Mouse (Mus musculus) fibroblast of lung, adult 2 months (primary cell): Measurements from ENCODE around the gene Cilp.
"Not testable (repeated sequence)": the region's sequence is repeated elsewhere in the genome, so short reads cannot be mapped to it uniquely, and the experiment has no call there.

Experiments used
- DNase-seq: peaks from one replicate; pipeline ENCODE4 v3.0.0-alpha.2; 2011; ENCODE audit warnings: low read depth

The Cilp gene

DNA sequence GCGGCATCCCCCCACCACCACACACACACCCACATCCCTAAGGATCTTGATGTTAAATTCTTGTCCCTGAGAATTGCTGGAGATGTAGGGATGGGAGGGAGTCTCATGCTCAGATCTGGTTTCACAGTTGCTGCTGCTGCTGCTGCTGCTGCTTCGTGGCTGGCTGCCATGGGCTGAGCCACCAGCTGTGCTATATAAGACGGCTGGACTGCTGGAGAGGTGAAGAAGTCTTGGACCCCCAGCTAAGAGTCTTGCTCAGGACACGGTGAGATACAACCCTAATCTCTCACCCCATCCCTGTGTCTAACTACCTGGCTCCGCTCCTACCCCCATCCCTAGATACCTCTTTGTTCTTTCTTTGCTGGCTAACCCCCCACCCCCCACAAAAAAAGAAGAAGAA lies at the start of gene Cilp:
Gene Cilp, plus strand, starts transcription at position 222 of the 400 bp plus-strand sequence.
- no peak for DNase-seq

DNA sequence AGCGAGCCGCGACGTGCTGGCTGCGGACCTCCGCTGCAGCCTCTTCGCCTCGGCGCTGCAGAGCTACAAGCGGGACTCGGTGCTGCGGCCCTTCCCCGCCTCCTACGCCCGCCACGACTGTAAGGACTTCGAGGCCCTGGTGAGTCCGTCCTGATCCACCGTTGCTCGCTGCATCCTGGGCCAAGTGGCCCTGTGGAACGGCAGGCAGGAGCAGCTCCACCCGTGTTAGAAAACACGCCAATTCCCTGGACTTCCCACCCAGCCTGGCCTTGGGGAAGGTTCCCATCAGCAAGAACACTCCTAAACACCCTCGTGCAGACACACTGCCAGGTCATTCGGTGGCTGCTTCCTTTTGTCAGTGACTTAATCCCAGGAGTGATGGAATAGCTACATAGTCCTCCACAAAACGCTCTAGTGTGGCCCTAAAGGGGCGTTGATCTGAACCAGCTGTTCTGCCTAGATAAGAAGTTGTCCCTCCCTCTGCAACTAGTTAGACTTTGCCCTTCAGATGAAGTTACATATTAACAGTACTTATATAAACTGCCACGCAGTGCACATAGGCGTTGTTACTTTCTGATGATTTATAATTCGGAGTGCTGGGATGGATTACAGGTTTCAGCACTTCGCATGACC lies 49.4 kb upstream of the Cilp start:
- no peak for DNase-seq

DNA sequence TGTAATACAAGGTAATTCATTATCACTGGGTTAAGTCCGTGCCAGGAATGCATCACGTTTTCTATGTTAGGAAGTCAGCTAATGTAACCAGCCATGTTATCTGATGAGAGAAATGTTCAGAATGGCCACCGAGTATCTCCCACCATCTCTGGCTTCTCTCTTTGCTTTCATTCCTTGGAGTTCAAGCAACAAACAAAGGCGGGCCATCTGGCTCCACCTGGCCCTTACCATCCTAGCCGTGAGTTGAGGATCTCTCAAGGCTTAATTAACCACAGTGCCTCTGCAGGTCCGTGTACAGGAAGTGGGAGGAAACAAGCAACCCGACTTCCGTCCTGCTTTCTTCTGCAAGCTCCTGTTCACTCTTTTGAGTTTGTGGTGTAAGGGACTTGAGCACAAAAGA lies 48.0 kb upstream of the Cilp start:
- no peak for DNase-seq

DNA sequence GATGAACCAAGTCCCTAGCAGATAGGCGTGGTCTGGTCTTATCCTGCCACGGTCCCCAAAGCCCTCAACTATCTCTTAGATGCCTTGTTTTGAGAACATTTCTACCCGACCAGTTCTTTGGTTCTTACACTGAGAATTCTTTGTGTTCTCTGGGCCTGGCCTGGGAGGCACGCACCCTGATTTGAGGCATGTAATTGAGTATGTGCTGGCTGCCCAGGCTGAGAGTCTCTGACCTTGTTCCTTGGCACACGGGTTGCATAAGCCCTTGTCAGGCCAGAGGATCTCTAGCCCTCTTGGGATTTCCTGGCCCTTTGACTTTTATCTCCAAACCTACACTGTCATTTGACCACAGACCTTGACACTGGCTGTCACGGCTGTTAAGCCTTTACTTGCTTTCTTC lies 47.3 kb upstream of the Cilp start:
- DNase-seq, result no peak

DNA sequence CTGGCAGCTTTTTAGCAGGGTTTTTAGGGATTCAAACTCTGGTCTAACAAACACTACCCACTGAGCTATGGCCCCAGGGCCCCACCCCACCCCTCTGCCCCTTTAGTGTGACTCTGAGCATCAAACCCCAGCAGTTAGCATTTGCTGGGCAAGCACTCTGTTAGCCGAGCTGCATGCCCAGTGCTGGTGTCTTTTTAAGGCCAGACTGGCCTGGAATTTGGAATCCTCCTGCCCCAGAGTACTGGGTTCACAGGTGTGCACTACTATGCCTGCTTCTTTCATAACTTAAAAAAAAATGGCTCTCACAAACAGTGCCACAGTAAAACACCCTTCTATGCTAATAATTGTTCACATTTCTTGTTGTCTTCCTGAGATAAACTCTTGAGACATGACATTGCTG lies 46.1 kb upstream of the Cilp start:
- no peak for DNase-seq

DNA sequence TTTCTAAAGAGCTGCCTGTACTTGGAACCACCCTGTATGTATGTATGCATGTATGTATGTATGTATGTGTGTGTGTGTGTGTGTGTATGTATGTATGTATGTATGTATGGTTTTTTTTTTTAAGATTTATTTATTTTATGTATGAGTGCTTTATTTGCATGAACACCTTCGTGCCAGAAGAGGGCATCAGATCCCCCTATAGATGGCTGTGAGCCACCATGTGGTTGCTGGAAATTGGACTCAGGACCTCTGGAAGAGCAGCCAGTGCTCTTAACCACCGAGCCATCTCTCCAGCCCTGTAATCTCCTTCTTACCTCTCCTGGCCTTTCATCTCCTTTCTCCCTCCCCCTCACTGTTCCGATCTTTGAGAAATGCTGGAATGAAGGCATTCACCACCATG lies 44.6 kb upstream of the Cilp start:
- not testable (repeated sequence) for DNase-seq

DNA sequence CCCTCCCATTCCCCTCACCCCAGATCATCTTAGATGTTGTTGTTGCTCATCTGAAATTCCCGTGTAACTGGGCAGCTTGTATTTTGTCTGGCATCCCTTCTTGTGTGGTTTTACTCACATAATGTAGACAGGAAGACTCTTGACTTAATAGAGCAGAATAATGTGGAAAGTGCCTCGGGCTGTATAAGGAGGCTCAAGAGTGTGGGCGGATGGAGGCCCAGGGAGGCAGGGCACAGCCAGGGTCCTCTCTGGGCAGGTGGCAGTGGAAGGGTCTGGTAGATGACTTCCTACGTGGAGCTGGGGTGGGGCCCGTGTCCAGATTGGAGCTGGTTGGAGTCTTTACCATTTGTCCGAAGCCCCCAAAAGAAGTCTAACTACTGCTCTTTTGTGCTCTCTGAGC lies 41.1 kb upstream of the Cilp start:
- no peak for DNase-seq

DNA sequence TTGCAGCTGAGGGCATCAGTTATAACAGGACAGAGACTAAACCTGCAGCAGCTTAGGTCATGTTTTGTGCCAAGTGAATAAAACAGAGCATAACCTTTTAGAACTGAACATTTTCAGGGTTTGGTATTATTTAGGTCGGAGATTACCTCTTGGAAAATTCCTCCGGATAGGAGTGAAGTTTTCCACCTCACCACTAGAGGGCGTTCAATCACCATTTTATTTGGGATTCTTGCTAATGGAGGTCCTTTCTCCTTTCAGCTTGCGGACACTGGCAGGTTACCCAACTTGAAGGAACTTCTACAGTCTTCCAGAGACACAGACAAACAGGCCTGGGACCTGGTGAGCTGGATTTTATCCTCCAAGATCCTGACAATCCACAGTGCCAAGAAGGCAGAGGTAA lies 39.2 kb upstream of the Cilp start:
- no peak for DNase-seq

DNA sequence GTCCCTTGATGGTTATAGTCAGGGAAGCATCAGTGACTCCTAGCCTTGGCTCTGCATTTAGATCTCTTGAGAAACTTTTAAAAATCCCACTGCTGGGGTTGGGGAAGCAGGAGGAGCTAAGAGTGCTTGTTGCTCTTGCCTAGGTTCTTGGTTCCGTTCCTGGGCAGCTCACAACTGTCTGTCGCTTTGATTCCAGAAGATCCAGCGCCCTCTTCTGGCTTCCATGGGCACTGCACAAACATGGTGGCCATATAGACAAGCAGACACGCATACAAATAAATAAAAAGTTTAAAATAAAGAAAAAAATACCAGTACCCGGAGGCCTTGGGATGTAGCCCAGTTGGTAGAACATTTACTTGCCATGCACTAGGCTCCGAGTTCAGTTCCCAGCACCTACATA lies 34.7 kb upstream of the Cilp start:
- DNase-seq, result no peak

DNA sequence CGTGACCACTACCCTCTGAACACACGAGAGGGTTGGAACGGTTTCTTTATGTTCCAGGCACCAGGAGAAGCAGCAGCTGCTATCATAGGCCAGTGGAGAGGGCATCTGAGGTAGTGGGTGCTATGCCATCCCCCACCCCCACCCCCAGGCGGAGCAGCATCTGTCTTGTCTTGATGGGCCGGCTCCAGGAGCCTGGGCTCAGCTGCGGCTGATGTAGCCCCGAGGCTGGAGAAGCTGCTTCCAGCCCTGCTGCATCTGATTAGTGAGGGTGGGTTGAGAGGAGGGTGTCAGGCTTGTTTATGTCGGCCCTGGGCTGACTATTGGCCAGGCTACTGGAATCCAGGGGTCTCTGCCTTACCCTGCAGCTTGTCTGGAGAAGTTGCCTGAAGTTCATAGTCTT lies 33.7 kb upstream of the Cilp start:
- no peak for DNase-seq

DNA sequence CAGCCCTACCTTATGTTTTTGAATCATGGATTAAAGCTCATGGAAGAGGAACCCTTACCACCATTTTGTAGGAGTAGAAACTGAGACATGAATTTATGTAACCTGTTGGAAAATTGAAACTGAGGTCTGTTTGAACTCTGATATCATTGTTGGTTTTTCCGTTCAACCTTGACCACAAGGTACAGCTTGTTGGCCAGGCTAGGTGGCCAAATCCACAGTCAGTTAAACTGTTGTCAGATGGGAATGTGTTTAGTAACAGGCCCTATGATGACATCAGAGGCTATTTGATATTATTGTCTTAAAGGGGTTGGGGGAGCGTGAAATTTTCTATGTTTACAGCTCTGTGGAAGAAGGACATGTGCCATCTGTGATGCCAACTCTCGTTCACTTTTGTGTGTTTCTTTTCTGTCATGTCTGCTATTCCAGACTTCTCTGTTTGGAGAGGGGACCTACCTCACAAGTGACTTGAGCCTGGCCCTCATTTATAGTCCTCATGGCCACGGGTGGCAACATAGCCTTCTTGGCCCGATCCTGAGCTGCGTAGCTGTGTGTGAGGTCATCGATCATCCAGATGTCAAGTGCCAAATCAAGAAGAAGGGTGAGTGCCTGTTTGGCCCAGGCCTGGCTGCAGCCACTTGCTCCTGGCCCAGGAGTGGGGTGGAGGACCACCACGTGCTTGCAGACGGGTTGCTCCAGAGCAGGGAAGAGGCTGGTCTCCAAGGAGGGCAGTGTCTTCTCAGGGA lies 31.6 kb upstream of the Cilp start:
- no peak for DNase-seq

DNA sequence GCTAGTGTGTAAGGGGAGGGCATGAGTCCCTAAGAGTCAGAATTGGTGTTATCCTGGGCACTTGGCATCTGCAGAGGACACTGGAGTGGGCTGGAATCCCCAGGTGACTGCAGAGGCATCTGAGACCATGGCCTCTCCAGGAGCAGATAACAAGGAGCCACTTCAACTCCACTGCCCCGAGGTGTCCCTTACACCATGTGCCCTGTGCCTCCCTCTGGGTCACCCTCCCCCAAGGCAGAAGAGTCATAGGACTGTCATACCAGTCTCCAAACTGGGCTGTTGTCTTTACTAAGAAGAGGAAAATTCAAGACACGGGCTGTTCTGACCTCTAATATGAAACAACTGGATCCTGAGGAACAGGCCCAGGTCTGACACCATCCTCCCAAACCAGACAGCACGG lies 30.2 kb upstream of the Cilp start:
- no peak for DNase-seq

DNA sequence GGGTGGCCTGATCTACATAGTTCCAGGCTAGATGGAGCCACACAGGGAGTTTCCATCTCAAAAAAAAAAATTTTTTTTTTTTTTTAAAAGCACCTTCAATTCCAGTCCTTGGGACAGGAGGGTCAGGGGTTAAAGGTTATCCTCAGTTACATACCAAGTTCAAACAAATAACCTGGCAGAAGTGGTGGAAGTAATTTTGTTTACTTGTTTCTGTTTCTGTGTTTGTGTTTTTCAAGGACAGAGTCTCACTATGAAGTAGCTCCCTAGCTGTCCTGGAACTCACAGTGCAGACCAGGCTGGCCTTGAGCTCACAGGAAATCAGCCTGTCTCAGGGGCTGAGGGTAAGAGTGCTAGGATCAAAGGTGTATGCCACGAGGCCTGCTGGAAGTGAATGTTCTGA lies 29.4 kb upstream of the Cilp start:
- no peak for DNase-seq

DNA sequence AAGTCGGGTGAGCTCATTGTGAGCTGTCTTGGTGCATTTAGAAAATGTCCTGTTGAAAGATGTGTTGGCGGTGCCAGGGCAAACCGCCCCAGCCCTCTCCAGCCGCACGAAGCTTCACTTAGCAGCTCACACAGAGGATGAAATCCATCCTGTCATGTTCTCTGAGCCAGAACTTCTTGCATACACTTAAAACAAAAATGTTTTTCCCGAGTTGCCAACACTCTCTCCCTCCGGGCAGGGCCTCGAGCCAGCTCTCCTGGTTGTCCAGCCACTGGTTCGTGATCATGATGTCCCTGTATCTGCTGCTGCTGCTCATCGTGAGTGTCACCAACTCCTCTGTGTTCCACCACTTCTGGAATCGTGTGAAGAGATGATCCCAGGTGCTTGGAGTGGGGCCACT lies 27.4 kb upstream of the Cilp start:
- DNase-seq, result no peak

DNA sequence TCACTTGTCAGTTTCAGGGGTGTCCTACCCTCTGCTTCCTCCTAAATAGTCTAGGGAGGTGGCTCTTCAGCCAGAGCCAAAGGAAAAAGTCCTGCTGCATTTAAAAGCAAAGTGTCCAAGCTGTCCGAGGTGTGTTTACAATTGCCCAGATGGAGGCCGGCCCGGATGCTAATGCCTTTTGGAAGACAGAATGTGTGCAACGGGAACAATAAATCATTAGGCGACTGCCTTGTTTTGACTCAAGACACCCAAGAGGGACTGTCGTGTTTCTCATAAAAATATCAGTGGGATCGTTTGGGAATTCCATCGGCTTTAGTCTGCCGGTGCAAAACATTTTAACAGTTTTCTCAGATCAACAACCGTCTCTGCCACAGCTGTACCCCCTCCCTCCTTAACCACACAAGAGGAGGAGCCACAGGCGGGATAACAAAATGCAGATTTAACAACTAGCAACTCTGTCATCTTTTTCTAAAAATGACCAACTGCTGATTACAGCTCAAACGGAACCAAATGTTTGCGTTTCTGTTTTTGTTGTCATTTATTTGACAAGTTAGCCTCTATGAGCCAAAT lies 26.7 kb upstream of the Cilp start:
- DNase-seq, result no peak

DNA sequence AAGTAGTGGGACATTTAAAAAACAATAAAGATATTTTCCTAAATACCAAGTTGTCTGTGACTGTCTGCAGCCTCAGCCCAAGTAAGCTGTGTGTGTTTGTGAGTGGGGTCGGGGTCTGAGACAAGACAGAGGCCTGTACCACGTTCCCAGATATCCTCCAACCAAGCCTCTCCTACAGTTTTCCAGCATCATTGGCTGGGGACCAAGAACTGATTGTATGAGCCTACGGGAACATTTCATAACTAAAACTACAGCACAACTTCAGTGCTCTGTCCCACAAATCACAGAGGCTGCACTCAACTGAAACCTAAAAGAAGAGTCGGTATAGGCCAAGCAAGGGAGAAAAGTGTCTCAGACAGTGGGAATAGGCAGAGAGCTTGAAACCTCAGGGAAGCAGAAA lies 25.8 kb upstream of the Cilp start:
- no peak for DNase-seq

DNA sequence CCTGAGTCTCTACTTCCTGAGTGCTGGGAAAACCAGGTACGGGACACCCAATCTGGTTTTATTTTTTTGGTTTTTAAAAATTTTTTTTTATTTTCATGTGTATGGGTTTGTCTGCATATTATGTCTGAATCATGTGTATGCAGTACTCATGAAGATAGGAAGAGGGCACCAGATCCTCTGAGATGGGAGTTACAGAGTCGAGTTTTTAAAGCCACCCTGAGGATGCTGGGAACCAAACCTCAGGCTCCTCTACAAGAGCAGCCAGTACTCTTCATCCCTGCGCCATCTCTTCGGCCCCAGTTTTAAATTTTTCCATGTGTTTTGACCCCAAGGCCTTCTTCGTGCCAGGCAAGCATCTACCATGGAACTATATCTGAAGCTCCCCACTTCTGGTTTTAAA lies 25.2 kb upstream of the Cilp start:
- no peak for DNase-seq

DNA sequence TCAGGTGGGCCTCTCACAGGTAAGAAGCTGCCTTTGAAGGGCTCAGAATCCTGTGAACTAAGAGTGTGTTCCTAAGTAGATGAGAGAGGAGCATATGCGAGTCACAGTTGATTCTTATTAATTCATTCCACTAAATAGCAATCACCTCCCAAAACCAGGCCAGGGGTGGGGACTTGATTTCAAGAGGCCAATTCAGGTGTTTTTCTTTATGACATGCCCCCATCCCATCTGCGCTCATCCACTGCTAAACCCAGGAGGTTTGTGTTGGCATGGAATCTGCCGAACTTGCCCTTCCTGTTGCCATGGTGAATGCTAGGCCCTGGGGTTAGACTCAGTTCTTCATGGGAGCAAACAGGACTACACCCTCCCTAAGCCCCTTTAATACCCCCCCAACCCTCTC lies 24.4 kb upstream of the Cilp start:
- DNase-seq, result no peak

DNA sequence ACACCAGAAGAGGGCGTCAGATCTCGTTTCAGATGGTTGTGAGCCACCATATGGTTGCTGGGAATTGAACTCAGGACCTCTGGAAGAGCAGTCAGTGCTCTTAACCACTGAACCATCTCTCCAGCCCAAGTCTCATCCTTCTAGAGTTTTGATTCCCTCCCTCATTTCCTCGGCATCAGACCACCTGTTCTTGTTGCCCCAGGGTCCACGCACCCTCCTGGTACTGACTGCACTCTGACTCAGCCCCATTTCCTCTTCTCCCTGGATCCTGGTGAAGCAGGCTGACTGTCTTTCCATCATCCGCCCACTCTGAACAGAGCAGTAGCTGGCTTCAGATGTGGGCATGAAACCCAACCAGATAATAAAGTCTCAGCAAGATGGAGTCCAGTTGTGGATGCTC lies 23.0 kb upstream of the Cilp start:
- no peak for DNase-seq

DNA sequence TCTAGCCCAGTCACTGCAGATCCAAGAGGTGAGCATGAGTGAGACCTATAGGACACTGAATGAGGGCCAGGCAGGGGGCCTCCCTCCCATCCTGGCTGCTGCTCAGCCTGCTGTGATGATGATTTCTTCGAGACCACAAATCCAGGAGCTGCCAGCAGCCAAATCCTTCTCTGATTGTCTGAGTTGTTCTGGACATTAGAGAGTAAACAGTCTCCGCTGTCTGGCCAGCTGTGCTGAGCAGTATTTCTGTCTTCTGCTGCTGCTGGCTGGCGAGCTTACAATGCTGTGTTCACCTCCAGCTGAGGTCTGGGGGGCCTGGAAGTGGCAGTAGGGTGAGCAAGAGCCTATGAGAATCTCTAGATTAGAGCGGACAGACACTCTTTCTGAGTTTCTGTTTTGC lies 21.7 kb upstream of the Cilp start:
- no peak for DNase-seq

DNA sequence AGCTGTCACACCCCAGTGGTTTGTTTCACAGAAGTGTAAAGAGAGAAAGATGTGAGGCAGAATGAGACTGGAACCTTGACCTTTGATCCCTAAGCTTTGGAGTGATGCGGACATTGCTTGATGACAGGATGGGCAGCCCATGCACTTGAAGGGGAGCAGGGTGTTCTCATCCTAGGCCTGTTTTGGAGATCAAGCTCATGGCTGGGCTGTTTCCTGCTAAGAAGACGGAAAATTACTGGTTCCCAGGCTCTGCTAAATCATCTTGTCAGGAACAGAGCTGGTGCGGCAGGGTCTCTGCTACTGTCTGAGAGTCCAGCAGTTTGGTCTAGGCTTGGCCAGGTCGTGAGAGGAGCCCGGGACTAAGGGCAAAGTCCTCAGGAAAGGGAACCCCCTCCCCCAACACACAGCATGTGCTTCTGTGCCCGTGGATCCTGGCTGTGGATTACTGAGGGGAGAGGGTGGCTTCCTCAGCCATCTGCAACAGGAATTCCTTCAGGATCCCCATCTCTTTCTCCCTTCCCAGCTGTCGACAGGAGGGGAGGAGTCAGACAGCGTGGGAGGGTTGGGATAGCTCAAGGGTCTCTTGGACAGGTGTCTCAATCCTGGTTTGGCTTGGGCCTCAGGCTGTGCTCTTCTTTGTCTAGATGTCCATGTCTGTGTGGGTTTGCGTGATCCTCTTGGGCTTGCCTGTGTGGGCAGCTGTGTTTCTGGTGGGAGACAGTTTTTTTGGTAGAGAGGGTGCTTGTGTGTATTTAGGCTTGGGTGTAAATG lies 20.8 kb upstream of the Cilp start:
- DNase-seq, result no peak

DNA sequence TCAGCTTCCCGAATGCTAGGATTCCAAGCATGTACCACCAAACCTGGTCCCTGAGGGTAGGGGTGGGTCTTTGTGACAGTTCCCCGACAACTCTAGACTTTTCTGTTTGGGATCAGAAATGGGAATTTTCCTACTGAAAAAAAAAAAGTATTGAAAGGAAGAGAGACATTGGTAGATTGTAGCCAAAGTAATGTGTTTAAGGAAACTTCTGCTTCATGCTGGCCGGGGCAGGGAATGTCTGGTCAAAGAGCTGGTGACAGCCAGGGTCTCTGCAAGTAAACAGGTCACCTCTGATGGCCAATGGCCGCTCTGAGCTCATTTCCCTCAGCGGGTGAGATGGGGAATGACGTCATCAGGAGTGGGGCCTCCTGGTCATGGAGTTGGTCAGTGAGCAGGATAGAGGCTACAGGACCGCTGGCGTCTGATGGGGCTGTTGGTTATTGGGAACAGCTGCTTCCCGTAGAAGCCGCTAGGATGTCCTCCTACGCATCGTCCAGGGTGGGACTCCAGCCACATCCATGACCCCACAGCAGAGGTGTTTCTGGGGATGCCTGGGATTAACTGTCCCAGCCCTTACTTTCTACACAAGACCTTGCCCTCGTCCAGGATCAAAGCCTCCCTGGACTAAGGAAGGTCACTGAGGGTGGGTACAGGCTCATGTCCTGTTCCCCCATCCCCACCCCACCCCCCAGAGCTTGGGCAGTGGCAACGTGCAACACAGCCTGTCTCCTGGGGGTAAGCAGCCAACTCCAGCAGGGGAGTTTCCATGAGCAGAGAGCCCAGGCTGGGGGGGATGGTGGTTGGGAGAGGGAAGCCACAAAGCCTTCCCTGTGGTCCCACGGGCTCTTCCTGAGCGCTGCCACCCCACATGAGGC lies 17.2 kb upstream of the Cilp start:
- DNase-seq, result no peak
